Mouse (Mus musculus) thymus, postnatal 14 days (tissue): Measurements from ENCODE around the gene Slc7a4.
"Not testable (repeated sequence)": the region's sequence is repeated elsewhere in the genome, so short reads cannot be mapped to it uniquely, and the experiment has no call there.

Experiments used
- DNase-seq: peaks from one replicate; pipeline ENCODE4 v3.0.0; 2021

The Slc7a4 gene

GRCm38 (mm10) chr16:17561128-17561750, 21.8 kb downstream of the Slc7a4 start, which contains the start of gene Lrrc74b:
Gene Lrrc74b (minus strand): TSS chr16:17561247.
- no peak for DNase-seq

- no peak for DNase-seq
These were observed 23.5 kb downstream of the Slc7a4 start for GRCm38 (mm10) chr16:17559396-17560027.

GRCm38 (mm10) chr16:17558811-17559210, 24.2 kb downstream of the Slc7a4 start:
- DNase-seq: no peak

GRCm38 (mm10) chr16:17557947-17558480, 25.0 kb downstream of the Slc7a4 start:
- DNase-seq: peak; percentile 62

GRCm38 (mm10) chr16:17556907-17557306, 26.1 kb downstream of the Slc7a4 start:
- no peak for DNase-seq

- DNase-seq: no peak
These were observed 26.8 kb downstream of the Slc7a4 start for GRCm38 (mm10) chr16:17556180-17556579.

- DNase-seq: not testable (repeated sequence)
These were observed 28.3 kb downstream of the Slc7a4 start for GRCm38 (mm10) chr16:17554702-17555101.

- DNase-seq: peak; percentile 78
These were observed 28.9 kb downstream of the Slc7a4 start for GRCm38 (mm10) chr16:17553910-17554685.

GRCm38 (mm10) chr16:17552837-17553236, 30.2 kb downstream of the Slc7a4 start:
- no peak for DNase-seq

- no peak for DNase-seq
These were observed 40.4 kb downstream of the Slc7a4 start for GRCm38 (mm10) chr16:17542632-17543031.

- peak; percentile 44 for DNase-seq
These were observed 46.4 kb downstream of the Slc7a4 start for GRCm38 (mm10) chr16:17536584-17536983.

- no peak for DNase-seq
These were observed 50.2 kb downstream of the Slc7a4 start for GRCm38 (mm10) chr16:17532676-17533329.

- DNase-seq: no peak
These were observed 50.7 kb downstream of the Slc7a4 start for GRCm38 (mm10) chr16:17532271-17532670.

- DNase-seq: peak; percentile 98
These were observed 52.2 kb downstream of the Slc7a4 start, which contains the start of gene Thap7 for GRCm38 (mm10) chr16:17530640-17531288. Gene Thap7 (minus strand): TSS chr16:17531136.

- DNase-seq: no peak
These were observed 52.9 kb downstream of the Slc7a4 start for GRCm38 (mm10) chr16:17529981-17530586.

- no peak for DNase-seq
These were observed 54.7 kb downstream of the Slc7a4 start for GRCm38 (mm10) chr16:17528276-17528675.

- no peak for DNase-seq
These were observed 55.4 kb downstream of the Slc7a4 start for GRCm38 (mm10) chr16:17527606-17528005.

- no peak for DNase-seq
These were observed 56.8 kb downstream of the Slc7a4 start for GRCm38 (mm10) chr16:17526223-17526622.

GRCm38 (mm10) chr16:17525524-17525923, 57.5 kb downstream of the Slc7a4 start:
- no peak for DNase-seq

- no peak for DNase-seq
These were observed 58.9 kb downstream of the Slc7a4 start for GRCm38 (mm10) chr16:17524156-17524555.
